Mouse (Mus musculus) cerebellum, adult 2 months (tissue): Measurements from ENCODE around the gene Eml4.

Experiments used
- CTCF ChIP-seq: fragments of 200-500 bp; IDR thresholded peaks from 2 replicates; pipeline ENCODE4 v1.5.1; 2011; ENCODE audit warnings: low read depth, mild to moderate bottlenecking, control low read depth, low read length, moderate library complexity, borderline replicate concordance; ENCODE audit not compliant: insufficient read depth
- POLR2A ChIP-seq: fragments of 200-500 bp; IDR thresholded peaks from 2 replicates; pipeline ENCODE4 v1.6.1; 2011; ENCODE audit warnings: low read length, control low read depth, borderline replicate concordance; ENCODE audit not compliant: insufficient read depth

- TF ChIP-seq CTCF (no peak), POLR2A (no peak)
These were observed 2.7 kb downstream of the Eml4 start for GRCm38 (mm10) chr17:83353460-83353859.
